Mouse (Mus musculus) heart, postnatal 25 days (tissue): Measurements from ENCODE around the gene Ppm1j. TPM values are rescaled to one million over a fixed set of nuclear protein-coding genes. Genes with fewer than 3 reads are reported as not detected.

ENCODE experiments used
- DNase-seq: peaks from one replicate; pipeline ENCODE4 v3.0.0; 2022; ENCODE audit warnings: low spot score
- intact Hi-C: fragments of 180-260 bp; cut with DNase I; formaldehyde crosslinking; loops from one replicate; pipeline ENCODE4 v1.15.1; 2025
- total RNA-seq, 2 experiments: library from RNA; stranded (reverse); gene quantifications; 2 replicates each; pipeline ENCODE4 v1.2.3; 2021

The Ppm1j gene
- total RNA-seq, 2 experiments from 2014 or later: 22.4 to 26.6 TPM

DNA sequence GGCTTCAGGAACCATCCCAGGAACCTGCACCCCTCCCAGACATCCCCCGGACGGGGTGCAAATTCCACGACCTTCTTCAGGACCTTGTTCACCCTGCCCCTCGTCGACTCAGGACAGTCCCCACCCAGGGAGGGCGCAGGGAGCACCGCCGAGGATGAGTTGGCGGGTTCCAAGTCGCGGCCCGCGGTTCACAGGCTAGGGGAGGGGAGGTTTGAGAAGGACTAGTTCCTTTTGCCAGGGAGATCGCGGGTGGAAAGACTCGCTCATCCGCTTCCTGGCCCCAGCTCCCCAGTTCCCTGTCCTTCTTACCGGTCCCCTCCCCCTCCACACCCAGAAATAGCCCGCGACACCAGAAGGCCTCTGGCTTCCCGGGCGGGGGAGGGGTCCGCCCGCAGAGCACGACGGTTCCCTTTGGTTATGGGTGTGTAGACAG lies 631 bp downstream of the Ppm1j start, which contains the start of gene Fam19a3:
Gene Fam19a3, minus strand, starts transcription at position 370 of the 433 bp plus-strand sequence.
- no peak for DNase-seq
- intact Hi-C loops: no loop called here

DNA sequence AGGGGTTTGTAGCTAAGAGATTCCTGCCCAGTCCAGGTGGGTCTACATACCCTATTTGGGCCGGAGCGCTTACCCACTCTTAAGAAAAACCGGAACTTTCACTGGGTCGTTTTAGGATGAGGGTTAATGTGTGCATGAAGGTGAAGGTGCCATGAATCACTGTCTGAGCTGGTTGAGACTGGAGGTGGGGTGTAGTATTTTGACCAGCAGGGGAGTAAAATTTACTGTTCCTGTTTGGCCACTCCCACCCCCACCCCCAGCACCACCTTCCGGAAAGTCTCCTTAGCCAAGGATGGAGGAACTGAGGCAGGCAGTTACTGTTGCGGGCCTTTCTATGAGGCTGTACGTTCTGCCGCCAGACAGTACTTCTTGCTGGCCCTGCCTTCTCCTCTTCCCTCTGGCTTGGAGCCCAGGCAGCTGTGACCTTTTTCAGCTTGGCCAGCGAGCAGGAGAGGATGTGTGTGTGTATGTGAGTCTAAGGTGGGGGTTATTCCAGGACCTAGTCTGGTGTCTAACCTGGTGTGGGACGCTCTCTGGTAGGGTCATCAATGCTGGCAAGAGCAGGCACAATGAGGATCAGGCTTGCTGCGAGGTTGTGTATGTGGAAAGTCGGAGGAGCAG lies 1.3 kb downstream of the Ppm1j start:
- DNase-seq: peak; percentile 65
- intact Hi-C loops: no loop called here

DNA sequence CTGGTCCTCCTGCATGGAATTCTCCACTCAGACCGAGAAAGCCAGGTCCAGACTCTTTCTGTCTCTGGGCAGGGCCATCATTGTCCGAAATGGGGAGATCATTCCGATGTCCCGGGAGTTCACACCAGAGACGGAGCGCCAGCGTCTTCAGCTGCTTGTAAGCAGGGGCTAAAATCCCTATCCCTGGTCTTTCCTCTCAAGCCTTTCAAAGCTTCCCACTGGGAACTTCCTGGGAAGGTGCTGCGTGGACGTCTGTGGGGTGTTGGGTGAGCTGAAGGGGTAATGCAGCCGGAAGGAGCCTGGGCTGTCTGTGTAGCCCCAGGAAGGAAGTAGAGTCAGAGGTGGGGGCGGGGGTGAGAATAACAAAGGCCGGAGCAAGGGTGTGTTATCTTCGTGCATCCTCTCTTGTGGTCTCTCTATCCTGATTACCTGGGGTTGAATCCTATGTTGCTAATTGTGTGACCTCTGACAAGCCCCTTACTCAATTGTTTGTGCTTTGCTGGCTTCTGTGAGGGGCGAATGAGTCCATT lies 3.2 kb downstream of the Ppm1j start:
- DNase-seq: no peak
- intact Hi-C loops: no loop called here

DNA sequence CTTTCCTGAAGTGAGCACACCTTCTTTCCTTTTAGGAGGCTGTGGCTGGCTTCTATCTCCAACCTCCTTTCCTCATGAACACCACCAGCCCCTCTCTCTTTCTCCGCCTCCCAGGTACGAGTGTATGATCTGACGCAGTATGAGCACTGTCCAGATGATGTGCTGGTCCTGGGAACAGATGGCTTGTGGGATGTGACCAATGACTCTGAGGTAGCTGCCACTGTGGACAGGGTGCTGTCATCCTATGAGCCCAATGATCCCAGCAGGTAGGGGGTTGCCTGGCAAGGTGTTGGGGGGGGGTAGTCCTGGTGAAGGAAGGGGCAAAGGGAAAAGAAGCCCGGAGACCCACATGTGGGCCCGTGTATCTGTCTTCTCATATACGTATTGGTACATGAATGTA lies 4.4 kb downstream of the Ppm1j start:
- intact Hi-C loops: loop anchor here (5.0 kb wide), 1 partner anchor 272 kb away; no protein-coding TSS in a partner anchor
- DNase-seq: no peak

DNA sequence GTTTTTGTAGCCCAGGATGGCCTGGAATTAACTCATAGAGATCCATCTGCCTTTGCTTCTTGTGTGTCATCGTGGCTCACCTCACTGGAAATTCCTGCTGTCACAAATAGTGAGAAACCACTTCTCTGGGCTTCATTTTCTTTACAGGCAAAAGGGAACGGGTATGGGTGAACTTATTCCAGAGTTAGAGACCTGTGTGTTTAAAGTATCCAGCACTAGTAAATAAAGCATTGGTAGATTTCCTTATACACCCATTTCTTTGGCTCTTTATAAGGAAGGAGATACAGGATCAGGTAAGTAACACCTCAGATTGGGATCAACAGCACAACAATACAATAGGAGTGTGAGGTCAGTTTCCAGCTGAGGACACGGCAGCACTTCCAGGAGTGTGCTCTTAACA lies 7.2 kb downstream of the Ppm1j start, which contains the start of gene Rhoc:
Gene Rhoc, plus strand, starts transcription at position 301 of the 400 bp plus-strand sequence.
- intact Hi-C loops: loop anchor here (2.0 to 5.0 kb wide), 3 partner anchors 31 to 269 kb away; partner anchors contain the start of genes Capza1, Mov10 and St7l

DNA sequence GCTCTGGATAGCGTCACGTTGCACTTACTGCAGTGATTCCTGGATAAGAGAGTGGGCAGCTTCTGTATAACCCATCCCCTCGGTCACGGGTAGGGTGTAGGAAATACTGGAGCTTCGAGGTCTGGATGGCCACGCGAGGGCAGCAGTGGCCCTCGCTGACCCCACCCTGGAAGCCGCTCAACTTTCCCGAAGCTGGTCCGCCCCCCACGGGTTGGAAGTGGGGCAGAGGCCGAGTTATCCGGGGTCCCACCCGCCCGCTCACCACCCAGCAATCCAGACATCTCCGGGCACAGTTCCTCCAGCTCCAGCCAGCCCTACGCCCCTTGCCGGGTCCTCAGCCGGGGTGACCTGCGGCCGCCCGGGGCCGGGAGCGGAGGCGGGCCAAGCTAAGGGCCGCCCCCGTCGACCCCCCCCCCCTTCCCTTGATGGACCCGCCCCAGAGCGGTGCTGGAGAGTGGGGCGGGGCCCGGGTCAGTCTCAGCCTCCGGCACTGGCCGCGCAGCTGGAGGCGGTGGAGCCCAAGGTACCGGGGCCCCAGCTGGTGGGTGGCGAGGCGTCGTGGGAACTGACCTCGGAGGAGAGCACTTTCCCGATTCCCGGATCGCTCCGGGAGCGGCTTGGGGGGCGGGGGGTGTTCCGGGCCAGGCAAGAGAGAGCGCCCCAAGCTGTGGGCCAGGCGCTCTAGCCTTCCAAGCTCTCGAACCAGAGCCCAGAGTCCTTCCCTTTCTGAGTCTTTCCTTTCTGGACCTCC lies 7.9 kb downstream of the Ppm1j start:
- DNase-seq: peak; percentile 78

More for the DNA sequence above, 7.2 kb downstream of the Ppm1j start, which contains the start of gene Rhoc:
- no peak for DNase-seq

DNA sequence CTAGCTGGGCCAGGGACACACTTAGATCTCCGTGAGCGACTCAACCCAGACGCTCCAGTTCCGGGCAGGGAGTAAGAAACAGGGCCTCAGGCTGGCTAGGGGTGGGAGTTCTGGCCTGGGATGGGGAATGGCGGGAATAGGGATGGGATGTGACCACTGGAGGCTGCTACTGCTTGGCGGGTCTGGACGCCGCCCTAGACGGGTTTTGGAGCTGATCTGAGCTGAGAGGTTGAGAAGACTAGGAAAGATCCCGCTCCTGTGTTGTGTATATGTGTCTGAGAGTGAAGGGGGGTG lies 8.4 kb downstream of the Ppm1j start:
- intact Hi-C loops: loop anchor here (2.0 to 5.0 kb wide), 3 partner anchors 30 to 268 kb away; partner anchors contain the start of genes Capza1, Mov10 and St7l
- no peak for DNase-seq

More for the DNA sequence above, 7.9 kb downstream of the Ppm1j start:
- intact Hi-C loops: loop anchor here (2.0 to 5.0 kb wide), 3 partner anchors 30 to 269 kb away; partner anchors contain the start of genes Capza1, Mov10 and St7l

DNA sequence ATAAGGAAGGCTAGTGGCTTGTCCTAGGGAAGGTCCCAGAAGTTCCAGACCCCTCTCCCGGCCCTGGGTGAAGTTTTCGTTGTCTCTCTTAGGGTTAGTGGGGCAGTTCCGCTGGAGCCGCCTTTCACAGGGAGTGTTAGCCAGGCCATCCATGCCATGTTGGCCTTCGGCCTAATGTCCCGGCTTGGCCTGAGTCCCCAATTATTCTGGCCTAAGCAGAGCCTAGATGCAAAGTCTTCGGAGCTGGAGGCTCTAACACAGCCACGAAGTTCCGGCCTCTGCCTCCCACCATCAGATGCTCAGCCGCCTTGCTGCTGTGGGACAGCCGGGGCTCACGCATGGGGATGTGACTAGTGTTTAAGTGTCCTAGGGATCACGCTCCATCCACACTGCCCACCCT lies 9.0 kb downstream of the Ppm1j start:
- intact Hi-C loops: loop anchor here (2.0 to 5.0 kb wide), 3 partner anchors 29 to 267 kb away; partner anchors contain the start of genes Capza1, Mov10 and St7l
- no peak for DNase-seq

DNA sequence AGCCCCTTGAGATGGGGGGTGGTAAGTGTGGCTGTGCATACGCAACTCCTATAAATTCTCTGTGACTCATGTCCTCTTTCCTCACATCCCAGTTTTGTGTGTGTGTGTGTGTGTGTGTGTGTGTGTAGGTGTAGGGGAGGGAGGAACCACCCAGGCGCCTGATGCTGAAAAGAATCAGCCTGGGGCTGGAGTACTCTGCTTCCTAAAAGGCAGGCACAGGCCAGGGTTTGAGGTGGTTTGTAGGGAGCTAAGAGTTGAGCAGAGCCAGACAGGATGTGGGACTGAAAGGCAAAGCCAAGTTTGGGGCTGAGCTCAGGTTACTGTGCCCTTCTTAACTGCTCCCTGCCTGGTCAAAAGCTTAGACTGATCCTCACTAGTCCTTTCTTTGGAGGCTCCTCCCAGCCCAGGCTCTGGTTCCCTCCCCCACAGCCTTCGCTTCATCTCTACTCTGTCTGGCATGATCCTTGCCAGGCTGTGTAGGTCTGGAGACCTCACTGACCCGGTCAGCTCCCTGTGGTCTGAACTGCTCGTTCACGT lies 9.6 kb downstream of the Ppm1j start:
- no peak for DNase-seq
- intact Hi-C loops: no loop called here

DNA sequence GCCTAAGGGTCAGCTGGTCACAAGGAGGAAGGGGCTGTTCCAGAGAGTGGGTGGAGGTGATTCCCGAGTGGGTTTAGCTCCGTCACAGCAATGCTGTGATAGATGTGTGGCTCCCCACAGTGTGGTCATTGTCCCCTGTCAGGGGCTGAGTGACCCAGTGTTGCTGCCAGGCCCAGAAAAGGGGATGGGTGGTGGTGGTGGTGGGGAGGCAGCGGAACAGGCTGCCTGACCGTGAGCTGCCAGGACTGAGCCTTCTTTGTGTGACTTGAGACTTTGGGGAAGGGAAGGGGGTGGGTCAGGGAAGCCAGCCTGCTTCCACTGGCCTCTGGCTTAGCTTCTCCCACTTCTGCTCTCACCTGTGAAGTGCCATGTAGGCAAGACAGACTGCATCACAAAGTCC lies 10.2 kb downstream of the Ppm1j start:
- DNase-seq: no peak
- intact Hi-C loops: no loop called here

DNA sequence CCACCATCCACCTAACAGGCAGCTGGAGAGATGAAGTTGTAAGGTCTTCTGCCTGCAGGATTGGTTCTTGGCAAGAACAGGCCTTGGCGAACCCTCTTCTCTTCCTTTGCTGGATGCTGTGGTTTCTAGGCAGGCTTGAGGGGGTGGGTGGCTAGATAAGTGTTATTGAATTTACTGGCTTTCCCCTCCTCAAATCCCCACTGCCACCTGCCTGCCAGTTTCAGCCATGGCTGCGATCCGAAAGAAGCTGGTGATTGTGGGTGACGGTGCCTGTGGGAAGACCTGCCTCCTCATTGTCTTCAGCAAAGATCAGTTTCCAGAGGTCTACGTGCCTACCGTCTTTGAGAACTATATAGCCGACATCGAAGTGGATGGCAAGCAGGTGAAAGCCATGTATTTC lies 10.8 kb downstream of the Ppm1j start:
- no peak for DNase-seq
- intact Hi-C loops: no loop called here

DNA sequence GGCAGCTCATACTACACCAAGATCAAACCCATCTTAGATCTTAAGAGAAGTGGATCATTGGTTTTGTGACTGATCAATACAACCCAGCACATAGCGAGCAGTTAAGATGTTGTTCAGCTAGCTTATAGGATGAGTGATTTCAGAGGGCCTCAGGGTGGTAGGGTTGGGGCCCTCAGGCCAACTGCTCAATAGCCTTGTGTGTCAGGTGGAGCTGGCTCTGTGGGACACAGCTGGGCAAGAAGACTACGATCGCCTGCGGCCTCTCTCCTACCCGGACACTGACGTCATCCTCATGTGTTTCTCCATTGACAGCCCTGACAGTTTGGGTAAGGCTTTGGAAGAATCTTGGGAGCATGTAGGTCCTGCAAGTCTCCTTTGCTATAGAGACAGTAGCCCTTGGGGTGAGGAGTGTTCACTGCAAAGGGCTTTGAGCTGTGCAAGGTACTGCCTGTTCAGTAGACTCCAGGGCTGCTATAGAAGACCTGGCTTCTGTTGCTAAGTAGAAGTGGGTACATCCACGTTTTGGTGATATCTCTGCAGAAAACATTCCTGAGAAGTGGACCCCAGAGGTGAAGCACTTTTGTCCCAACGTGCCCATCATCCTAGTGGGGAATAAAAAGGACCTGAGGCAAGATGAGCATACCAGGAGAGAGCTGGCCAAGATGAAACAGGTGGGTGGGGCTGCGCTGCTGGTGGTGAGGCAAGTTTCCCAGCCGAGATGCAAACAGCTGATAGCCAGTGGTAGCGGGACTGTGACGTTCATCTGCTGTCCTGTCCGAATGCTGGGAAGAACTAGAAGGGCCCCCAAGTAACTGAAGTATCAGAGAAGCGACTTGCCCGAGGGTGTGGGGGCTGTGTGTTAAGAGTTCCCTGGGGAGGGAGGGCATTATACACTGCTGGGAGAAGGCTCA lies 11.8 kb downstream of the Ppm1j start:
- intact Hi-C loops: no loop called here
- no peak for DNase-seq

DNA sequence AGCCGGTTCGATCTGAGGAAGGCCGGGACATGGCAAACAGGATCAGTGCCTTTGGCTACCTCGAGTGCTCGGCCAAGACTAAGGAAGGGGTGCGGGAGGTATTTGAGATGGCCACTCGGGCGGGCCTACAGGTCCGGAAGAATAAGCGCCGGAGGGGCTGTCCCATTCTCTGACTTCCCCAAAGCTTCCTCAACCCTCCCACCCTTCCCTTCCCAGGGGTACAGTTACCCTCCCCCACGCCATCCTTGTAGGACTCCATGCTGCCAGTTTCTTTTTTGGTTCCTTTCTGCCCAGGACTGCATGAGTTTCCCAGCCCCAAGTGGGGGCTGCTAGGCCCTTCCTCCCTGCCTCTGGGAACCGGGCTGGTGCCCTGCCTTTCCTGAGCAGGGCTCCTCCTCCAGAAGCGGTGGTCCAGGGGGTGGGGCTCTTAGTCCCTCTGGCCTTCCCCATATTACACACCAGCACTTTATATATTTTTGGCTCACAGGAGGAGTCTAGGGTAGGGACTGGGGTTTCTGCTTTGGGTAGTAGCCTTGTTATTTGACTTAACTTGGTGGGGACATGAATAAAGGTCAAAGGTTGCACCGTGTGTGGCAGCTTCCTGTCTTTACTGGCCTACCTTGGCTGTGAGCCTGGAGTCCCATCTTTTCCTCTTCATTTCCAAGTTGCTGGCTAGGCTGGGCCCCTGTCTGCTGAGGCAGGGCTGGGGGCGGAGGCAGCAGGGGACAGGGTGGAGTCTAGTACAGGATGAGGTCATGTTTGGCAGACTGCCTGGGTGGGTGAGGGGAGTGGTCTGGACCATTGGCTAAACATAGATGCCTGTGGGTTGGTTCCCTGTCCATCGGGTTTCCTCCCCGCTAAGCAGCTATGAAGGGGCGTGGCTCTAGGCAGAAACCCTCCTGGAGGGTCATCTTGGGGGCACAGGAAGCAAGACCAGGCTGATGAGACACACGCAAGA lies 13.3 kb downstream of the Ppm1j start:
- intact Hi-C loops: no loop called here
- peak; percentile 92 for DNase-seq

DNA sequence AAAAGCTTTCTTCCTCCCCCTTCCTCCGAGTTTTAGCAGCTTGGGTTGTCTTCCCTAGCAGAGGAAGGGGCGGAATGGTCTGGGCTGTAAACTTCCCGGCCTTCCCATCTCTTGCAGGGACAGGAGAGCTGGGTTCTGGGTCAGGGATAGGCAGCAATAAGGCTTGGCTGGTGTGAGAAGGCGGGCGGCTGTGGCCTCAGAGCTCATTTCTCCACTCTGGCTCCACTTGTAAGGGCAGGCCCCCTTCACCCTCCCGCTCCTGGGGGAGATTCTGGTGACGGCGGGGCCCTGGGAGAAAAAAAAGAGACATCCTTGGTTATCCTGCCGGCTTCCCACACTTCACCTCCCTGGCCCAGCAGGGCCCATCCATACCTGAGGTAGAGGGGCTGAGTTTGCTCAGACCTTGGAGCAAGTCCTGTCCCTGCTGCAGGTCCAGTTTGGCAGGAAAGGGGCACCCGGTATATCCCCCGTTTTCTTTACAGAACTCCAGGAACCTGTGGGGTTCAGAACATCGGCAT lies 14.2 kb downstream of the Ppm1j start:
- DNase-seq: no peak
- intact Hi-C loops: no loop called here

DNA sequence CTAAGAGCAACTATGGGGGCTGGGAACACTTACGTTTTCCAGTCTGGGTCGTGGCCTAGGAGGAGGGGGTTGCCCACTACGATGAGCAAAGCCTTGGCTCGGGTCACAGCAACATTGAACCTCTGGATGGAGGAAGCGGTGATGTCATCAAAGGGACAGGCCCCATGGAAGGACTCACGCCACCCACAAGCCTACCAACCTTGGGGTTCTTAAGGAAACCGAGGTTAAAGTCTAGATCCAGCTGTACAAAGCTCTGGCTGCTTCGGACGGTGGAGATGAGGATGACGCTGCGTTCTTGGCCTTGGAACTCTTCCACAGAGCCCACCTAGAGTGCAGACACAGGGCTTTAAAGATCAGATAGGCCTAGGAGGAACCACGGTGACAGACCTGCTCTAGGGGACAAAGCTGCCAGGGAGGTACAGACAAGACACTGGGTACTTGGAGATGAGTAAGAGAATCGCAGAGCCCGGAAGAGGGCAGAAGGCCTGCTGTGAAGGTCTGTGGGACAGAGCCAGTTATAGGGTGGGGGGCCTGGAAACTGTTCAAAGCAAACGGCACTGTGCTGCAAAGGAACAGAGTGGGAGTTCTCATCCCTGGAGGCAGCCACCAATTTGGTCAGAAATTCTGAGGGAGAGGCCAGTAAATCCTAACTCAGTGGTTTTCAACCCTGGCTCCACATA lies 14.9 kb downstream of the Ppm1j start:
- intact Hi-C loops: no loop called here

DNA sequence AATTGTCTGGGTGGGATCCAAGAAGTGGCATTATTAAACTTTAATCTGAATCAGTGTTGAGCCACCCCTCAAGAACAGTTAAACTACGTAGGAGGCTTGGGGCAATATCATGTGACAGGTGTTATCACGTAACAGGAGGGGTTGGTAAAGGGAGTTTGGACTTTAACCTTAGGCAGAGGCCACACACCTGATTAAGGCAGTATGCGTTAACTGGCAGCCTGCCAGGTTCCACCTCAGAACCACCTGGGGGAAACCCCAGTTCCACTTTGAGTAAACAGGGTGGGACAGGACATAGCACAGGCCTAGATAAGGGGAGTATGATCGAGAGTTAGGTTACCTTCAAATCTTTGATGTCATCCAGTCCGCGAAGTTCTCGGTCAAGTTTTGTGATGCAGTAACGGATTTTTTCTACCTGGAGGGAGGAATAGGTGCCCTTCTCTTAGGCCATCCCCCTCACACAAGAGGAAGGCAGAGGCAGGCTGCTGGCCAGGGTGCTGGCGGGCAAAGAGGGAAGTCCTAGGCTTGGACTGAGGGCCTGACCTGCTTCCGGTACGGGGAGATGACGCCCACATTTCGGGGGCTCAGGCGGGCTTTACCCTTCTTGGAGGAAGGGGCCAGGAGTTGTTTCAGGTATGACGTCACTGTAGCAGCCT lies 15.7 kb downstream of the Ppm1j start:
- intact Hi-C loops: no loop called here
- DNase-seq: no peak

More for the DNA sequence above, 14.9 kb downstream of the Ppm1j start:
- no peak for DNase-seq

DNA sequence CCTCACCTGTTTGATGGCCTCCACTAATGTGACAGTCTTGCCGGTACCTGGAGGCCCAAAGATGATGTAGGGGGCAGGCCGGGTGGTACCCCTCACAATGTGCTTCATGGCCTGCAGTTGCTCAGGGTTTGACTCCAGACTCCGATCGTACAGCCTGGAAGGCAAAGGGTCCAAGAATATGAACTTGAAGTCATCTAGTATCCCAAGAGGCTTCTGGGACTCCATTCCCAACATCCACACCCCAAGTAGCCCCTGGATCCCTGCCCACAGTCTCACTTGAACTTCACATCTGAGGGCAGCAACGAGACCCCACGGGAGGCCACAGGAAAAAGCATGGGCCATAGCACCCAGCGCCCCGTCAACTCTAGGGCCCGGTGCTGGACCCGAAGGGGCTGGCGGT lies 19.8 kb downstream of the Ppm1j start:
- no peak for DNase-seq

More for the DNA sequence above, 19.8 kb downstream of the Ppm1j start:
- intact Hi-C loops: no loop called here
